Mouse (Mus musculus): ENCODE measurements at regions not wholly inside any gene's neighbourhood (a gene's known extent, or its start where the extent isn't known, plus 50 kb on each side); places are given as distances from the start of the nearest gene placed in this dataset.

DNA sequence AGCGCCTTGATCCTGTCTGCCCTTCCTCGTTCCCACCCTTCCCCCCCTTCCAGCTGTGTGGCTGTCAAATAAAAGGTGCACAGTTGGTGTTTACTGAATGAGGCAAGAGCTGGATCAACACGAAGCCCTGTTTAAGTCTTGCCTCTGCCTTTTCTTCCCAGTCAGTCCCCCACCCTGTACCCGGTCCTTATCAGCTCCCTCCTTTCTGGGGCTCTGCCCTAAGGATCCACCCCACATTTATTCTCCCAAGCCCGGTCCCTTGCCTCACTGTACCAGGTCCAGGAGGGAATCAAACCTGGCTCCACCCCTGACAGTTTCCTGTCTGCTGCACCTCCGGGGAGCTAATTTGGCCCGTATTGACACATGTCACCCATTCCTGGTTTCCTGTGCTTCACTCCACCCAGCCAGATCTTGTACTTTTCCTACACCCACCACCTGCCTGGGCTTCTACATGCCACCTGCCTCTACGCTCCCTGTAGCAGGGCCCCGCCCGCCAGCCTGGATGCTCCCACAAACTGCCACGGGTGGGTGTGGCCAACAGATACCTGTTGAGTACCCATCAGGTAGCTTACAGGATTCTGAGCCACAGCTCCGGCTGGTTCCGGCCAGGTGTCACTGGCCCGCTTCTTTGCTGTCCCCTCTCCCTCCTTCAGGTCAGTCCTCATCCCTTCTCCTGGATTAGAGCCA is 76.4 kb downstream of the Zfp169 start:
- DNase-seq (ENCODE audit: low read depth, low spot score), result no peak
